Mouse (Mus musculus): ENCODE data around the gene Nckap5. TPM values are rescaled to one million over a fixed set of nuclear protein-coding genes. Genes with fewer than 3 reads are reported as not detected.

Nckap5 gene
- total and polyA plus RNA-seq, 2 experiments from 2014 or later = 9.3 to 10.2 TPM

DNA sequence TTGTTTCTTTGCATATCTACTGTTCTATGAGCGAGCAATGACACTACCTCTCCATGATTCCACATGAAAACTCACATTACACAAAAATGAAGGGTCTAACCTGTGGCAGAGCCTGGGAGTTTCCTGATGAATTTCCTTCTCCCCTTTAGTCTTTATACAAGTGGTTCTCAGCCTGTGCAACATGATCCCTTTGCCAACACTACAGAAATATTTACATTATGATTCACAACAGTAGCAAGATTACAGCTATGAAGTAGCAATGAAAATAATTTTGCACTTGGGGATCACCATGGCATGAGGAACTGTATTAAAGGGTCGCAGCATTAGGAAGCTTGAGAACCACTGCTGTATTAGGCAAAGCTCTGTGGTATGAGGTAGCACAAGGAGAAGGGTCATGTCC, 191.1 kb downstream of the Nckap5 start:
- Histone ChIP-seq H3K36me3 (ENCODE audit: insufficient read depth) (no peaks in the 10 kb centered on the region), H3K4me1 (ENCODE audit: insufficient read depth) (no peaks in the 10 kb centered on the region), H3K4me2 (ENCODE audit: low read depth) (no peak overlapping the region), H3K9me3 (ENCODE audit: low read length) (no peaks in the 10 kb centered on the region), H3K27me3 (ENCODE audit: insufficient read depth, low read length) (no peaks in the 10 kb centered on the region), H3K4me3 (ENCODE audit: low read depth, low read length) (no peak overlapping the region), H3K9ac (no peak overlapping the region), H3K27ac (ENCODE audit: low read depth, low read length) (no peak overlapping the region)
- DNase-seq (no peak), ATAC-seq (no peak)
- TF ChIP-seq CTCF (IDR thresholded peaks at IDR 0.05; ENCODE audit: low read depth) = no peak
- WGBS = 95% methylated on average over 2 of the region's 2 CpGs

DNA sequence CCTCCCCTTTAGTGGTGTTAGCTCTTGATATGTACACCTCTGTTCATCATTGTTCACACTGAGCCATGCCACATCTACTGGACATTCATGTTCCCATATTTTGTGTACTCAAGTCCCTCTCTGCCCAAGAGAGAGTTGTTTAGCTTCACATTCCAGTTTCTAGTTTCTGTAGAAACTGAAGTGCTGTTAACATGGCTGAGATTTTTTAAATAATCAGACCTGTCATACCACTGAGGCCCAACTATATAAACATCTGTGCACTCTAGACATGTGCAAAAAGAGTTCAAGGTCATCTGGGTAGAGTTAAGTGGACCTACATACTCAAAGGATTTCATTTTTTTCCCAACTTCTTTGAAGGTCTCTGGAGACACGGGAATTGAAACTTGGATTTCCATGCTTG, 193.1 kb downstream of the Nckap5 start:
- Histone ChIP-seq H3K27me3 (ENCODE audit: insufficient read depth, low read length) (no peaks in the 10 kb centered on the region), H3K4me3 (ENCODE audit: low read depth, low read length) (no peak overlapping the region), H3K4me1 (ENCODE audit: insufficient read depth) (no peaks in the 10 kb centered on the region), H3K36me3 (ENCODE audit: insufficient read depth) (no peaks in the 10 kb centered on the region), H3K9me3 (ENCODE audit: low read length) (no peaks in the 10 kb centered on the region), H3K9ac (no peak overlapping the region), H3K27ac (ENCODE audit: low read depth, low read length) (no peak overlapping the region), H3K4me2 (ENCODE audit: low read depth) (no peak overlapping the region)
- WGBS = 93% methylated on average over 1 of the region's 1 CpGs
- no peak for TF ChIP-seq CTCF (IDR thresholded peaks at IDR 0.05; ENCODE audit: low read depth)
- DNase-seq (no peak), ATAC-seq (no peak)

DNA sequence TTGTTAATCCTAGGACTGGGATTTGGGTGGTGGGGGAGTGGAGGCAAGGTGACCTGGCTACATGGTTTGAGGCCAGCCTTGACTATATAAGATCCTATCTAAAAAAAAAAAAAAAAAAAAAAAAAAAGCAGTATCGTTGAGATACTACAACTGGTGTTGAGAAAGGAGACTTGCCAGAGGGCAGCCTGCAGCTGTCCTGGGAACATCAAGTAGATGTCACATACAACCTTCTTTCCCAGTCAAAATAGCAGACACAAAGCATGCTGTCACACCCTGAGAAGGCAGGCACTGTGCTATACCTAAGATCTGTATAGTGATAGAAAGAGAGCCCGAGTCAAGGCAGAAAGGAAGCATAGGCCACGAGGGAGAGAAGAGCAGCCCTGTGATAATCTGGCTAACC, 204.4 kb downstream of the Nckap5 start:
- no peak for TF ChIP-seq CTCF (IDR thresholded peaks at IDR 0.05; ENCODE audit: low read depth)
- Histone ChIP-seq H3K27me3 (ENCODE audit: insufficient read depth, low read length) (no peaks in the 10 kb centered on the region), H3K4me3 (ENCODE audit: low read depth, low read length) (no peak overlapping the region), H3K4me2 (ENCODE audit: low read depth) (no peak overlapping the region), H3K9ac (no peak overlapping the region), H3K9me3 (ENCODE audit: low read length) (no peaks in the 10 kb centered on the region), H3K36me3 (ENCODE audit: insufficient read depth) (no peaks in the 10 kb centered on the region), H3K27ac (ENCODE audit: low read depth, low read length) (no peak overlapping the region), H3K4me1 (ENCODE audit: insufficient read depth) (no peaks in the 10 kb centered on the region)
- DNase-seq = no peak
- ATAC-seq = no peak
- WGBS = 87% methylated on average over 3 of the region's 3 CpGs

DNA sequence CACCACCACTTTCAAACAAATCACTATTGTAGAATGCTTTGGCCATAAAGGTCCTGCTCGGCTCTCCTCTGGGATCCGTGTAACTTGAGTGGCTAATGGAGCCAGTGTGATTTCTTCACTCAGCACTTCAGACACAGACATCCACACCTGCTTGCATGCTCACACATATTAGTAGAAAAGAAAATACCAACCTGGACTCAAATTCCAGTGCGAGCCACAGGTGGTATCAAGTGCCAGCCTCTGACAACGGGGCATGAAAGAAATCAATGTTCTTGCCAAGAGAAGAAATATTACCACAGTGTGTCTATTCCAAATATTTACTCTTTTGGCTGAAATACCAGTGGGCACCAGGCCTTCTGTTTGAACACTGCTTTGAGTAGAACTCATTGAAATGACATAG, 208.6 kb downstream of the Nckap5 start:
- Histone ChIP-seq H3K27ac (ENCODE audit: low read depth, low read length) (no peak overlapping the region), H3K4me2 (ENCODE audit: low read depth) (no peak overlapping the region), H3K9me3 (ENCODE audit: low read length) (no peaks in the 10 kb centered on the region), H3K9ac (no peak overlapping the region), H3K4me3 (ENCODE audit: low read depth, low read length) (no peak overlapping the region), H3K4me1 (ENCODE audit: insufficient read depth) (no peaks in the 10 kb centered on the region), H3K27me3 (ENCODE audit: insufficient read depth, low read length) (no peaks in the 10 kb centered on the region), H3K36me3 (ENCODE audit: insufficient read depth) (no peaks in the 10 kb centered on the region)
- no peak for TF ChIP-seq CTCF (IDR thresholded peaks at IDR 0.05; ENCODE audit: low read depth)
- 73% methylated on average over 4 of the region's 4 CpGs for WGBS
- DNase-seq = no peak
- no peak for ATAC-seq

DNA sequence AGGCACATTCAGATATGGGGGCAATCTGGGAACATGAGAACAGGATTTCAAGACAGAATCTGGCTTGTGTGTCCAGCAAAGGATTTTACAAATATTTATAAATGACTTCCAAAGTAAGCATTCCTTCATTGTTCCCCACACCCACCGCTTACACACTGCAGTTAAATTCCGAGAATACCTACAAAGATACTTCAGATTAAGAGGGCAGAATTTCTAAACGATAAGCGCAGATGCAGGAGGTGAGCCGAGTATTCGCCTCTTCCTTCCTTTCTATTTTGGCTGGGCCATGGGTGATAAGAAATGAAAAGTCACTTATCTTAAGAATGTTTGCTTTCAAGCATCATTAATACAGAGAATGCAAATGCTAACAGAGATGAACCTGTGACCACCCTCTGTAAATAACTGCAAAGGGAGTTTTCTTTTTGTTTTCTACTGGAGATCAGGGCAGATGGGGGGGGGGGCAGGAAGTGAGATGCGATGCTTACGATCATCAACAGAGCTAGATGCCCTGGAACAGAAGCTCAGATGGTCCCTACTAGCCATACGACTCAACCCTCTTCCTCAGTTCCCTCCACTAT, 213.0 kb downstream of the Nckap5 start:
- ATAC-seq = no peak
- no peak for TF ChIP-seq CTCF (IDR thresholded peaks at IDR 0.05; ENCODE audit: low read depth)
- H3K4me3 ChIP-seq (ENCODE audit: low read depth, low read length) = no peak overlapping the region
- H3K27ac ChIP-seq (ENCODE audit: low read depth, low read length) = no peak overlapping the region
- H3K36me3 ChIP-seq (ENCODE audit: insufficient read depth) = no peaks in the 10 kb centered on the region
- 0 out of 2 replicates have a peak, but pooled peaks cover 3% of the 10 kb centered on the region for H3K9me3 ChIP-seq (ENCODE audit: low read length)
- DNase-seq = no peak
- H3K4me2 ChIP-seq (ENCODE audit: low read depth) = no peak overlapping the region
- H3K27me3 ChIP-seq (ENCODE audit: insufficient read depth, low read length) = no peaks in the 10 kb centered on the region
- no peak overlapping the region for H3K9ac ChIP-seq
- no peaks in the 10 kb centered on the region for H3K4me1 ChIP-seq (ENCODE audit: insufficient read depth)
- 93% methylated on average over 9 of the region's 9 CpGs for WGBS

DNA sequence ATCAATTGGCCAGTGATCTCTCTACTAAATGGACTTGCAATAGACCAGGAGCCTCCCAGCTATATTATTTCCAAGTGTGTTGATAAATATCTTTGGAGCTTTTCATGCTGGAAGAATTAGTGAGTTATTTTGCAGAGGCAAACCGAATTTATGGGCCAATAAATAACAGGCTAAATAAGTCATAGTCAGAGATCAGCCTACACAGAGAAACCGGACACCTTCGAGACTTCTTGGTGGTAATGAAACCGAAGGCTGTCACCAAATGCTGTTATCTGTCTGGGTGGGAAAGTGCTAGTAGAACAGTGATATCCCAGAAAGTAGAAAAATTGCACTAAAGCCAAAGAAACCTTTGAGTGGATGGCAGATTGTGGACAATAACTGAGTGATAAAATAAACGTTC, 213.6 kb downstream of the Nckap5 start:
- Histone ChIP-seq H3K9me3 (ENCODE audit: low read length) (0 out of 2 replicates have a peak, but pooled peaks cover 3% of the 10 kb centered on the region), H3K36me3 (ENCODE audit: insufficient read depth) (no peaks in the 10 kb centered on the region), H3K4me2 (ENCODE audit: low read depth) (no peak overlapping the region), H3K4me3 (ENCODE audit: low read depth, low read length) (no peak overlapping the region), H3K27ac (ENCODE audit: low read depth, low read length) (no peak overlapping the region), H3K27me3 (ENCODE audit: insufficient read depth, low read length) (no peaks in the 10 kb centered on the region), H3K9ac (no peak overlapping the region), H3K4me1 (ENCODE audit: insufficient read depth) (no peaks in the 10 kb centered on the region)
- no peak for DNase-seq
- TF ChIP-seq CTCF (IDR thresholded peaks at IDR 0.05; ENCODE audit: low read depth) = no peak
- WGBS = 83% methylated on average over 5 of the region's 5 CpGs
- ATAC-seq = no peak

DNA sequence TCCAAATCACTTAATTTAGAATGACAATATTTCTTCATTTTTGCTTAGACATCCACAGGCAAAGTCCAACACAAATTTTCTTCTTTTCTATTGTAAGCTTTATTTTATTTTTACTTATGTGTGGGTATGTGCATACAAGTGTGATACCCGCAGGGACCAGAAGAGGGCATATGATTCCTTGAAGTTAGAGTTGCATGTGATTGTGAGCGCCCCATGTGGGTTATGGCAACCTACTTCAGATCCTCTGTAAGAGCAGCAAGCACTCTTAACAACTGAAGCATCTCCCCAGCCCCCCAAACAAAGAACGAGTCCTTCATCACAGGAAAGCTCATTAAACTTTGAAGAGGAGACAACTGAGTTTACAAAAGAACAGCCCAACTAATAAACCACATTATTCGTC, 217.7 kb downstream of the Nckap5 start:
- Histone ChIP-seq H3K4me1 (ENCODE audit: insufficient read depth) (no peaks in the 10 kb centered on the region), H3K4me2 (ENCODE audit: low read depth) (no peak overlapping the region), H3K4me3 (ENCODE audit: low read depth, low read length) (no peak overlapping the region), H3K9ac (no peak overlapping the region), H3K9me3 (ENCODE audit: low read length) (0 out of 2 replicates have a peak, but pooled peaks cover 3% of the 10 kb centered on the region), H3K27ac (ENCODE audit: low read depth, low read length) (no peak overlapping the region), H3K27me3 (ENCODE audit: insufficient read depth, low read length) (no peaks in the 10 kb centered on the region), H3K36me3 (ENCODE audit: insufficient read depth) (no peaks in the 10 kb centered on the region)
- no peak for ATAC-seq
- no peak for TF ChIP-seq CTCF (IDR thresholded peaks at IDR 0.05; ENCODE audit: low read depth)
- DNase-seq = no peak
- 70% methylated on average over 4 of the region's 4 CpGs for WGBS

Data from forebrain, postnatal 0 days (tissue).